Mouse (Mus musculus) small intestine, adult 2 months (tissue): ENCODE results near the gene Rabgef1. TPM values are rescaled to one million over a fixed set of nuclear protein-coding genes. Genes with fewer than 3 reads are reported as not detected.

Source experiments
- H3K27ac ChIP-seq: fragments of 200-500 bp; 2 replicates; pipeline ENCODE4 v1.5.1; 2012; ENCODE audit warnings: low read depth, low read length, control low read depth, inconsistent platforms; ENCODE audit not compliant: insufficient read depth
- H3K27me3 ChIP-seq: fragments of 200-500 bp; 2 replicates; pipeline ENCODE4 v1.6.1; 2012; ENCODE audit warnings: mild to moderate bottlenecking, moderate library complexity, low read length, inconsistent platforms; ENCODE audit not compliant: control insufficient read depth, insufficient read depth
- H3K36me3 ChIP-seq: fragments of 200-500 bp; 2 replicates; pipeline ENCODE4 v1.6.1; 2012; ENCODE audit warnings: mild to moderate bottlenecking, low read length, control low read depth, inconsistent platforms; ENCODE audit not compliant: control insufficient read depth, insufficient read depth
- H3K4me1 ChIP-seq: fragments of 200-500 bp; 2 replicates; pipeline ENCODE4 v1.6.1; 2012; ENCODE audit warnings: low read length, inconsistent platforms, mixed read lengths; ENCODE audit not compliant: control insufficient read depth, insufficient read depth, insufficient read length
- H3K4me3 ChIP-seq: fragments of 200-500 bp; 2 replicates; pipeline ENCODE4 v1.5.1; 2012; ENCODE audit warnings: low read depth, mild to moderate bottlenecking, control low read depth, inconsistent platforms, low read length, moderate library complexity
- CTCF ChIP-seq: fragments of 200-500 bp; IDR thresholded peaks from 2 replicates; pipeline ENCODE4 v1.5.1; 2012; ENCODE audit warnings: low read depth, mild to moderate bottlenecking, control low read depth, inconsistent platforms, low read length, moderate library complexity, mixed read lengths; ENCODE audit not compliant: insufficient replicate concordance, insufficient read length; ENCODE audit errors: extremely low read depth
- POLR2A ChIP-seq: fragments of 200-500 bp; IDR thresholded peaks from 2 replicates; pipeline ENCODE4 v1.6.1; 2012; ENCODE audit warnings: low read depth, mild to moderate bottlenecking, control low read depth, inconsistent platforms, low read length, moderate library complexity
- WGBS: fragments of 180-500 bp; shearing (Covaris S2); methylation state at CpG from one replicate; pipeline ENCODE4 v1.1.7; 2018; 5-methylcytosine and 5-hydroxymethylcytosine counted together
- polyA plus RNA-seq: library from polyadenylated mRNA; depleted of rRNA; stranded (reverse); fragments of >200 nt; gene quantifications from 2 replicates; pipeline ENCODE4 v1.2.3, GENCODE M21; 2012

Gene Rabgef1
- polyA plus RNA-seq, 1 experiment = 11.5 TPM

GRCm38 (mm10) chr5:130226790-130227189 lies 55.2 kb downstream of the Rabgef1 start:
- H3K4me1 ChIP-seq = peaks cover 14% of the 10 kb centered on the region; the same call in 1 of the 2 replicates
- WGBS = 79% methylated on average over 3 of the region's 3 CpGs
- TF ChIP-seq CTCF (no peak), POLR2A (no peak)
- H3K27me3 ChIP-seq = no peaks in the 10 kb centered on the region
- H3K36me3 ChIP-seq = peaks cover 14% of the 10 kb centered on the region
- H3K4me3 ChIP-seq = no peak overlapping the region
- no peak overlapping the region for H3K27ac ChIP-seq

GRCm38 (mm10) chr5:130228120-130228519 lies 56.5 kb downstream of the Rabgef1 start:
- TF ChIP-seq CTCF (no peak), POLR2A (no peak)
- Histone ChIP-seq H3K4me1 (peaks cover 11% of the 10 kb centered on the region; the same call in 1 of the 2 replicates), H3K4me3 (no peak overlapping the region), H3K36me3 (peaks cover 27% of the 10 kb centered on the region), H3K27ac (no peak overlapping the region), H3K27me3 (no peaks in the 10 kb centered on the region)
- 49% methylated on average over 4 of the region's 4 CpGs for WGBS

DNA sequence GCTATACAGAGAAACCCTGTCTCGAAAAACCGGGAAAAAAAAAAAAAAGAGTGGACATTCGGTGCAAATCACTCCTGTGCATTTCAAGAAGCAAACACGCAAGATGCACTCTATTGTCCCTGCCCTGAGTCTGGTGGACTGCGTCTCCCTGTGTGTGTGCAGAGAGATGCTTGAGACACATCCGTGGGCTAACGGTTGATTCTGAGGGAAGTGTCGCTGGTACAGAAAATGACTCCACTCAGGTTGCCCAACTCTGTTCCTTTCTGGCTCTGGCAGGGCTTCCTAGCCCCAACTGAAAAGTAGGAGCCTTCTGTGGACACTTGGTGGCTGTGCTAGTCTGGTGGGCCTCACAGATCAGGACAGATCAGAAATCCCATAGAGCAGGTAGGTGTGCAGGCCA lies 64.7 kb downstream of the Rabgef1 start:
- 93% methylated on average over 8 of the region's 8 CpGs for WGBS
- Histone ChIP-seq H3K36me3 (peaks cover 79% of the 10 kb centered on the region), H3K4me1 (no peaks in the 10 kb centered on the region), H3K4me3 (no peak overlapping the region), H3K27ac (no peak overlapping the region), H3K27me3 (no peaks in the 10 kb centered on the region)
- TF ChIP-seq POLR2A = no peak
- TF ChIP-seq CTCF = no peak

DNA sequence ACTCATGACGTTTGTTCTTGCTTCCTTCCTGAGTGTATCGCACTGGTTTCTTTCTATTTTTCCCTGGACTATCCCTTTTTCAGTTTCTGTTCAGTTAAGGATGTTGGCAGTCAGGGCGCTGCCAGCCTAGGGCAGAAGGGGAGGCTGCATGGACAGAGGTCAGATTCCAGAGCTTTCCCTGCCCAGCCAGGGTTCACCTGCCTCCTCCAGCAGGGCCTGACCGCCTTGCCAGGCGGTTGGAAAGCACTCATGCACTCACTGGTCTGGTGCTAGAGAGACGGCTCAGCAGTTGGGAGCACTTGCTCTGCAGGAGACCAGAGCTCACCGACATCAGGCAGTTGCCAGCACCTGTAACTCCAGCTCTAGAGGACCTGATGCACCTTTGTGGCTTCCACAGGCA lies 67.6 kb downstream of the Rabgef1 start:
- TF ChIP-seq CTCF (no peak), POLR2A (no peak)
- WGBS = 88% methylated on average over 7 of the region's 7 CpGs
- peaks cover 78% of the 10 kb centered on the region for H3K36me3 ChIP-seq
- H3K4me1 ChIP-seq = no peaks in the 10 kb centered on the region
- no peak overlapping the region for H3K27ac ChIP-seq
- H3K27me3 ChIP-seq = no peaks in the 10 kb centered on the region
- H3K4me3 ChIP-seq = no peak overlapping the region

GRCm38 (mm10) chr5:130239856-130240255 lies 68.3 kb downstream of the Rabgef1 start:
- H3K27ac ChIP-seq = no peak overlapping the region
- H3K27me3 ChIP-seq = no peaks in the 10 kb centered on the region
- no peaks in the 10 kb centered on the region for H3K4me1 ChIP-seq
- peaks cover 75% of the 10 kb centered on the region for H3K36me3 ChIP-seq
- no peak for TF ChIP-seq POLR2A
- H3K4me3 ChIP-seq = no peak overlapping the region
- WGBS = 98% methylated on average over 2 of the region's 2 CpGs

DNA sequence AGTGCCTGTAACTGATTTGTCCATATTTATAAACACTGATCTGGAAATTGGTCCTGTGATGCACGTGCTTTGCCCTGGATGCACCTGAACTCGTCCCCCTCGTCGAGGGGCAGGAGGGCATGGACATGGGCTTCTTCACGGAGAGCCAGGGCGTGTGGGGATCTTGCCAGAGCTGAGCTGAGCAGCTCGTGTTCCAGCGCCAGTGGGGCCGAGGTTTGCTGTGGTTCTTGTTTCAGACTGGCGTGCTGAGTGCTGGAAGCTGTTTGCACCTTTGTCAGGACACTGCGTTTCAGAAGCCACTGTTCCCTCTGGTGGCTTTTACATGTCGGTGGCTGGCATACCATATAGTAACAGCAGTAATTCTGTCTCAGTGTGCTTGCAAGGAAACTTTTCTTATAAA lies 69.8 kb downstream of the Rabgef1 start:
- H3K36me3 ChIP-seq = peaks cover 77% of the 10 kb centered on the region

GRCm38 (mm10) chr5:130247823-130248222 lies 76.2 kb downstream of the Rabgef1 start:
- H3K27ac ChIP-seq = no peak overlapping the region
- 67% methylated on average over 5 of the region's 5 CpGs for WGBS
- no peak overlapping the region for H3K4me3 ChIP-seq
- no peaks in the 10 kb centered on the region for H3K27me3 ChIP-seq
- H3K36me3 ChIP-seq = peaks cover 85% of the 10 kb centered on the region
- TF ChIP-seq CTCF (no peak), POLR2A (no peak)
- no peaks in the 10 kb centered on the region for H3K4me1 ChIP-seq

More for the DNA sequence above, 69.8 kb downstream of the Rabgef1 start:
- Histone ChIP-seq H3K27ac (no peak overlapping the region), H3K27me3 (no peaks in the 10 kb centered on the region), H3K4me1 (no peaks in the 10 kb centered on the region), H3K4me3 (no peak overlapping the region)
- WGBS = 88% methylated on average over 12 of the region's 12 CpGs
- TF ChIP-seq CTCF (no peak), POLR2A (no peak)
